Mouse (Mus musculus) adrenal gland, adult 8-10 months (tissue): ENCODE measurements around the gene Gm17428. TPM values are rescaled to one million over a fixed set of nuclear protein-coding genes. Genes with fewer than 3 reads are reported as not detected.
"Not testable (repeated sequence)": the region's sequence is repeated elsewhere in the genome, so short reads cannot be mapped to it uniquely, and the experiment has no call there.

Experiments
- DNase-seq: peaks from one replicate; pipeline ENCODE4 v3.0.0; 2022
- total RNA-seq, 4 experiments: library from RNA; stranded (reverse); gene quantifications; 2 replicates each; pipeline ENCODE4 v1.2.4; 2022

Gm17428 gene
- total RNA-seq, 4 experiments from 2014 or later: not detected

DNA sequence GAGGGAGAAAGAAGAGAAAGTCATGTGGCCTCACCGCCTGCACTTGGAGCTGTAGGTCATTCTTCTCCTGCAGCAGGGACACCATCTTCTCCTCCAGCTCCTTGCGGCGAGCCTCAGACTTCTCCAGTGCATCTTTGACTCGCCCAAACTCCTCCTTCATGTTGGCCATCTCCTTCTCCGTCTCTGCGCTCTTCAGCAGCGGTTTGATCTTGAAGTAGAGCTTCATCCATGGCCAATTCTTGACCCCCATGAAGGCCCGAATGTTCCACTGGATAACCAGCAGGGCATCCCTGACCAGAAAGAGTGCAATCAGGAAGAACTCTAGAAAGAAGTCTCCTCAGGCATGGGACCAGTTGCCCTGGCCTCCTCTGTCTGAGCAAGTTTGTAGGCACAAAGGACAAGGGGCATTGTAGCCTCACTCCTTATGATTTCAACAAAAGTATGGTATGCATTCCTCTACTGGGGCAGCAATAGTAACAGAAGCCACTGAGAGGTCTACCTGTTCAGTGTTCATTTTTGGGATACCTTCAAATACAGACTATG is 23.0 kb upstream of the Gm17428 start:
- DNase-seq: no peak

DNA sequence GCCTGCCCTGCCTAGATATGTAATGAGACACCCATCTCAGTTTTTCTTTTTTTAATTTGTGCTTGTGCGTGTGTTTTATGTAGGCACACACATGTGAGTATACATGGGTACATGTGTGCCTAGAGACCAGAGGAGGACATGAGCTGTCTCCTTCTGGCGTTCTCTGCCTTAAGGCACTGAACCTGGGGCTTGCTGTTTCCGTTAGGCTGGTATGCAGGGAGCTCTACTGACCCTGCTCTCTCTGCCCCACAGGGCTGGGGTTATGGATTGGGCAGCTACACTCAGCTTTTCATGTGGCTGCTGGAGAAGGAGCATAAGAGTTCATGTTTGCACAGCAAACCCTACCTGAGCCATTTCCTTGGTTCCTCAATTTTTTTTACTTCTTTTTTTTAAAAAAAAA is 22.3 kb upstream of the Gm17428 start:
- DNase-seq: no peak

DNA sequence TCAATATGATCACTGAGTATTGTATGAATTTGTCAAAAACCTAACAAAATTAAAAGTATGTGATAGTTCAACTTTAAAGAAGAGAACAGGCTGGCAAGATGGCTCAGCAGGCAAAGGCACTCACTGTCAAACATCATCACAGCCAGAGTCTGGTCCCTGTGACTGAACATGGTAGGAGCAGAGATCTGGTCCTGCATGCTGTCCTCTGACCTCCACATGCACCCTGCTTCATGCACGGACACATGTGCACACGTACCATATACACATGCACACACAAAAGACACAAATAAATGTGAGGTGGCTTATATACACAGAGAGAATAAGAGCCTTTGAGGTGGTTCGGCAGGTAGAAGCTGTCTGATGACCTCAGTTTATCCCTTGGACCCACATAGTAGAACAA is 21.3 kb upstream of the Gm17428 start:
- DNase-seq: no peak

DNA sequence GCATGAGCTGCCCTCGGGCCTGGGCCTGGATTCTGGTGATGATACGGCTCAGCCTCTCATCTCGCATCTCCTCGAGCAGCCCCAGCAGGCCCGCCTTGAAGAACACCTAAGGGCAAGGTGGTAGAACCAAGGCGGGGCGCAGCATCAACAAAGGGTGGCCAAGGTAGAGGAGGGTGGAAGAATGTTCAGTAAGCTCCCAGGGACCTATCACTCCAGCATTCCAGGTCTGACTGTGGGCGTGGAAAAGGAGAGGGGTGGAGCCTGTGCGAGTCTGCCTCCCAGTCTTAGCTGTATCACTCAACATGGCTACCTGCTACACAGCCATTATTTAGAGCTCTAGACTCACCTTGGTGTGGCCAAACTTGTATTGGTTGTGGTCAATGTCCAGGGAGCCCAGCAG is 20.2 kb upstream of the Gm17428 start:
- no peak for DNase-seq

DNA sequence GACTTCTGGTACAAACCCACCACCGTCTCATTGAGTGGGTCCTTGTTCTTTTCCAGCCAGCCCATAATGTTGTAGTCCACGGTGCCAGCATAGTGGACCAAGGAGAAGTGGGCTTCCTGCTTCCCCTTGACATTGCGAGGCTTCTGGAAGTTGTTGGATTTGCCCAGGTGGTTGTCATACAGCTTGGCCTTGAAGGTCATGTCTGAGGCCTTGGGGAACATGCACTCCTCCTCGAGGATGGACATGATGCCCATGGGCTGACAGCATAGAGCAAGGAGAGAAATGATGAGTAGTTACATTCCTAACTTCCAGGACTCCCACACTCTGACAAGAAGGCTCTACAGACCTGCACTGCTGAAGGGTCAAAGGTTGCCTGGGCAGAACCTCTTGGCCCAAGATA is 18.2 kb upstream of the Gm17428 start:
- no peak for DNase-seq

DNA sequence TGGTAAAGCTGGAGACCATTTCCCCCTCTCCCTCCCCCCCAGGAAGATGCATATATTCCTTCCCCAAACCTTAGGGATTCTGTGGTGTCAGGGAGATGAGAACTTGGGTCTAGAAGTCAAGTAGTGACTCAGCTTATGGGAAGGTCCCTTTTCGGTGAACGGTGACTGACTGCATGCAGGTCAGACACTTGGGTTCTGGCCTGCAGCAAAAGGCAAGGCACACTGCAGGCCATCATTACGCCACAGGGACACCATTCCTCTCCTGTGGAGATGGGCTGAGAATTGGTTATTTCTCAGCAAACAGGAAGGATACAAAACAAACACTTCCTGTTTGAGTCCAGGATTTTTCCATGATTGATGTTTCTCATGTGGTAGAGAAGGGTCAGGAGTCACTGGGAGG is 17.5 kb upstream of the Gm17428 start:
- DNase-seq: no peak

DNA sequence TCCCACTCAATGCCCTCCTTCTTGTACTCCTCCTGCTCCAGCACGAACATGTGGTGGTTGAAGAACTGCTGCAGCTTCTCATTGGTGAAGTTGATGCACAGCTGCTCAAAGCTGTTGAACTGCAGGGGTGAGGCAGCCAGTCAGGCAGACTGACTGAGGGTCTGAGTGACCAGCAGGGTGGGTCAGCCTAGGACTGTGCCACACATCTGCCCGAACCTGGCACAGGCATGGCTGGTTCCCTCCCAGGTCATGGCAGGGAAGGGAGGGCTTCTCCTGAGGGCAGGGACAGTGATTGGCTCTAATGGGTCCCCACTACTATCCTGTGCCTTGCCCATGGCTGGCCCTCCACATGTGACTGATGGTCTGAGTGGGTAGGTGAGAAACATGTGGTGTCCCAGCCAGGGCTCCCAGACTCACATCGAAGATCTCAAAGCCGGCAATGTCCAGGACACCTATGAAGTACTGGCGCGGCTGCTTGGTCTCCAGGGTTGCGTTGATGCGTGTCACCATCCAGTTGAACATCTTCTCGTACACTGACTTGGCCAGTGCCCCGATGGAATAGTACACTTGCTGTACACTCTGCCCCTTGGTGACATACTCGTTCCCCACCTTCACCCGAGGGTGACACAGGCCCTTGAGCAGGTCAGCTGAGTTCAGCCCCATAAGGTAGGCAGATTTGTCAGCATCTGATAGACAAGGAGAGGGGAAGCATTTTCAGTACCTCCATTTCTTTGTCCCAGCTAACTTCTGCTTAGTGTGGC is 16.7 kb upstream of the Gm17428 start:
- not testable (repeated sequence) for DNase-seq

DNA sequence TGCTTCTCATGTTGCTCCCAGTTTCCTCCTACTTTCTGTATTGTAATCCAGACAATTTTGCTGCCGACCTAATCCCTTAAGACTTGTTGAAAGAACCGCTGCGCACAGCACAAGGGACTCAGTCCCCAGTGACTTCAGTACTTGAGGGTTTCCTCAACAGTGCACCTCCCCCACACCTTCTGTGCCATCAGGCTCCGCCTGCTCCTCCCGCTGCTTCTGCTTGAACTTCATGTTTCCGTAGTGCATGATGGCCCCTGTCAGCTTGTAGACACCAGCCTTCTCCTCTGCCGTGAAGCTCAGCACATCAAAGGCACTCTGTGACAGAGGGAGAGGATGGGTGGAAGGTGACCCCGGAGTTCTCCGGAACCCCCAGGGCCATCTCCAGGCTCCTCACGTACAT is 16.0 kb upstream of the Gm17428 start:
- DNase-seq: no peak

DNA sequence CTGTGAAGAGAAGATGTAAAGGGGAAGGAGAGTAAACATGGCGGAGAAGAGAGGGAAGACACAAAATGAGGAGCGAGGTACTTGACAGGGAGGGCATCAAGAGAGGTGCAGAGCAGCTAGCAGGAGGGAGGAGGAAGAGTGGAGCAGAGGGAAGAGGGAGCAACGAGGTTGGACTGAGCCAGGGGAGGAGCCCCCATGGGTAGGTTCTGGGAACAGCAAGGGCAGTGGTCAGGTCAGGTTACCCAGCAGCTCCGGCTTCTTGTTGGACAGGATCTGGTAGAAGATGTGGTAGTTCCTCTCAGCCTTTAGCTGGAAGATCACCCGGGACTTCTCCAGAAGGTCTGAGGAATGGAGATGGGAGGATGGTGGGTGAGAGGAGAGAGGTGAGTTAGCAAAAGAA is 15.2 kb upstream of the Gm17428 start:
- DNase-seq: no peak

DNA sequence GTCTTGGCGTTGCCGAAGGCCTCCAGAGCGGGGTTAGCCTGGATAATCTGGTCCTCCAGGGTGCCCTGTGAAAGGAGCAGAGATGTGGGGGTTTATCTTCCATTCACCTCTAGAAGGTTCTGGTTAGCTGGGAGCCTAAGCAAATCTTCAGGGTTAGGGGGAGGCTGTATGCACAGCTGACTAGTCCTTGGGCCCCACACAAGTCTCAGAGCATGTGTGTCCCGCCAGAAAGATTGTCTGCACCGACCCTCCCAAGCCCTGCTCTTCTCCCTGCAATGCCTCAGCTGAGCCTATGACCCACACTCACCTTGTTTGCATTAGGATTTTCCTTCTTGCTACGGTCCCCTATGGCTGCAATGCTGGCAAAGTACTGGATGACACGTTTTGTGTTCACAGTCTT is 14.0 kb upstream of the Gm17428 start:
- DNase-seq: no peak

DNA sequence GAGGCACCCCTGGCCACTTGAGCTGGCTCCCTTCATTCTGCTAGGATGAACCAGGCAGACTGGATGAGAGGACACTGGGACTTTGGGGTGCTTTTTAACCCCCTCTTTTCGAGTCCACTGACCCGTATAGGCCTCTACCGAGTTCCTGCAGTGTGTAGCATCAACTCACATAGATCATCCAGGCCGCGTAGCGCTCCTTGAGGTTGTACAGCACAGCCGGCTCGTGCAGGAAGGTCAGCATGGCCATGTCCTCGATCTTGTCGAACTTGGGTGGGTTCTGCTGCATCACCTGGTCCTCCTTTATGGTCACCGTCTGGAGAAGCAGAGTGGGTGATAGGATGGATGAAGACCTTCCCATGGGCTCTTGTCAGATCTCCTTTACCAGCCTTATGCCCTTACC is 13.0 kb upstream of the Gm17428 start:
- DNase-seq: no peak

DNA sequence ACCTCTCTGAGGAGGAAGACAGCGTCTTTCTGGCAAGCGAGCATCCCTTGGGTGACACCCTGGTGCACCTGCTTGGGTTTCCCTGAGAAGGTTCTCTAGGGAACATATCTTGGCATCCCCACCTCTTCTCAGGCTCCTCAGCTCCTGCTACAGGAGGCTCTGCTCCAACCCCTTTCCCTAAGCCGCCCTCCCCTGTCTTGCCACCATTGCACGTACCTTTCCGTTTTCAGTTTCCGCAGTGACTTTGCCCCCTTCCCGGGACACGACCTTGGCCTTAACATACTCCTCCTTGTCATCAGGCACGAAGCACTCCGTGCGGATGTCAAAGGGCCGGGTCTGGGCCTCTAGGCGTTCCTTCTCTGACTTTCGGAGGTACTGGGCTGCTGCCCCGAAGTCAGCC is 11.7 kb upstream of the Gm17428 start:
- no peak for DNase-seq

DNA sequence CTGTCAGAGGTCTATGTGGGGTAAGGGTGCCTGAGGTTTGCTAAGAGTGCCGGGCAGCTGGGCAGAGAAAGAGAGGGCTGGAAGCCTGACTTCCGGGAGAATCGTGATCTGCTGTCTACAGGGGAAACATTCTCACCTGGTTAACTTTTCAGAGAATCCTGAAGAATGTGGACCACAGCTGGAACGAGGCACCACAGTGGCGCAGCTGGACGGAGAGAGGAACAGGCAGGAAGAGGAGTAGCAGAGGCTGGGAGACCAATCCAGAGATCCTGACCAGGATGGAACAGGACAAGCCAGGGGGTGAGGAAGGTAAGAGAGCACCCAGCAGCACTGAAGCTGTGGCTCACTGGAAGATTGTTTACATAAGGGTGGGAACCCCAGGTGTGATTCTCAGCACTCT is 11.1 kb upstream of the Gm17428 start:
- DNase-seq: no peak

DNA sequence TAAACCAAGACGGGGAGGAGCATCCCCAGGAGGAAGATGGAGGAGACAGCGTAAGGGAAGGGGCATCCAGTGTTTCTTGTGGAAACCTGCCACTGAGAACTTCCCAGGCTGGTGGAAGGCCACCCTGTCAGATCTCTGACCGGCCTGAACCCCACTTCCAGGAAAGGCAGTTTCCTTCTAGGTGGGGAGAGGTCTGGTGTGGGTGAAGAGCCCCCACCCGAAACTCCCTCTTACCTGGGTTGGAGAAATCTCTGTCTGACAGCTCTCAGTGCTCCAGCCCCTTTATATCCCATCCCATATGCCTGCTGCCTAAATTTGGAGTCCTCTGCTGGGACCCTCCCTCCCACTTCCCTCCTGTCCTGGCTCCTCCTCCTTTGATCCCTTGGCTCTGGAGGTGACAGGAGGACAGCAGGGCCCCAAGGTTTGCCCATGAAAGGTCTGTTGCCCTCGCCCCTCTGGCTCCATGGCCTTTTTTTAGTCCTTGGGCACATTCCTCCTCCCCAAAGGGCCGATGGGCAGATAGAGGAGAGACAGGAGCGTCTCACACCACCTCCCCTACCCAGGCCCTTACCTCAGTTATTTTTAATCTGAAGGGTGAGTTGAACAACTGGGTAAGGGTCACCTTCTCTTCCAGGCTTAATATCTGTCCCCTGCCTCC is 10.3 kb upstream of the Gm17428 start, which contains the start of gene Myh6:
Gene Myh6, minus strand, starts transcription at position 608 of the 658 bp plus-strand sequence.
- DNase-seq: no peak

DNA sequence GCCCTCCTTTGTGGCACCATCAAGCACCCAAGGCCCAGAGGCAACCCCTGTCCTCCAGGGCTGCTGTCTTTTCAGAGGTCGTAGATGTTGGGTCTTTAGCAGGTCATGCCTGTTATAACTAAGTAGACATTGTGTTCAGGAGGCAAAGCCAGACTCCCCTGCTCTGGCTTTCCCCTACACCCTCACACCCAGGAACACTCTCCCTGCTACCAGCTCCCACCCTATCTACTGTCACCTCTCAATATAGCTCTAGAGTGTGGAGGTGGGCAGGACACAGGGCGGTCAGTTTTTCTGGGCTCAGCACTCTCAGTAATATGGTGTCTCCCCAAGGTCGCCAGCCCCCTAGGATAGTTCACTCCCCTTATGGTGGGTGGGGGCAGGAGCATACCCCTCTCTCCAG is 8.9 kb upstream of the Gm17428 start:
- no peak for DNase-seq

DNA sequence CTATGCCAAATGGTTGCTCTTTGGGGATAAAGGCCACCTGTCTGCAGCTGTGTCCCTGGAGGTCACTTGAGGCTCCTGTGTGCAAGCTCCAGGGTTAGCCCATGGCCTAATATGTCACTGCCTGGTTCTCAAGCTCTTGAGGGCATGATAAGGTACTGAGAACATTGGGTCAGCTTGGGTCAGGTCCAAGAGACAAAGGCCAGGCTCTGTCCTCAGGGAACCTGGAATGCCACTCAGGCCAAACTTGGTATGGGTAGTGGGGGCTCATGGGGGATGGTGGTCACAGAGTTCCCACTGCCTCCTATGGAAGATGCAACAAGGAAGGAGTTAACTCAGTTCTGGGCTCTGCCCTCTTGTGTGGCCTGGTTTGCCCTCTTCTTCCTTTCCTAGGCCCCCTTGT is 8.4 kb upstream of the Gm17428 start:
- DNase-seq: no peak

DNA sequence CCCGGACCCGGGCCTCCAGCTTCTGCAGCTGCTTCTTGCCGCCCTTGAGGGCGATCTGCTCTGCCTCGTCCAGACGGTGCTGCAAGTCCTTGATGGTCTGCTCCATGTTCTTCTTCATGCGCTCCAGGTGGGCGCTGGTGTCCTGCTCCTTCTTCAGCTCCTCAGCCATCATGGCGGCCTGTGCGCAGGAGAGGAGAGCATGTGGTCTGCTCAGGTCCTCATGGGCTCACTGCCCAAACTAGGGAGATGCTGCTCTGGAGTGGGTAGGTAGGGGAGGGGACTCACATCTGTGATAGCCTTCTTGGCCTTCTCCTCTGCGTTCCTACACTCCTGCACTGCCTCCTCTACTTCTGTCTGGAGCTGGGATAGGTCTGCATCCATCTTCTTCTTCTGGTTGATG is 3.9 kb upstream of the Gm17428 start:
- DNase-seq: not testable (repeated sequence)

DNA sequence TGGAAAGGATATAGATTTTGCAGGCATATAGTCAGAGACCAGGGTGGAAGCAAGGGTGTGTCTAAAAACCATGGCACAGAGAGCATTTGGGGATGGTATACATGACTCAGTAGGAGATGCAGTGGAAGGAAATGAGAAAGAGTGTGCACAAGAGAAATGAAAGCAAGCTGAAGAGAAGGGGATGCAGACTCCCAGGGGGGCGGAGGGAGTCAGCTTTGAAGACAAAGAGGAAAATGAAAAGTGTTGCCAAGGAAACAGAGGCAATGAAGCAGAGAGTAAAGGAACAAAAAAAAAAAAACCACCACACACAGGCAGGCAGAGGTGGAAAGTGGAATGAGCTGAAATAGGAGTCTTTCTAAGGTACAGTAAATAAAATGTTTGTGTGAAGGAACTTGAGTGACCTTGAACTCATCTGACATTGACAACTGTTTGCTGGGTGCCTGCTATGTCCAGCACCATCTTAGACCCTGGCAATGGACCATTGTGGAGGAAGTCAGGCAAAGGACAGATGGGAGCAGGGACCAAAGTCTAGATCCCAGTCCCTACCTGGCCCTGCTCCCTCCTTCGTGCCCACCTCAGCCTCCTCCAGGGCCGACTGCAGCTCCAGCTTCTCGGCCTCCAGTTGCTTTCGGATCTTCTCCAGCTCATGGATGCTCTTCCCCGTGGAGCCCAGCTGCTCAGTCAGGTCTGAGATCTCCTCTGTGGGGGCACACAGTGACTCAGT is 2.5 kb upstream of the Gm17428 start:
- DNase-seq: no peak

DNA sequence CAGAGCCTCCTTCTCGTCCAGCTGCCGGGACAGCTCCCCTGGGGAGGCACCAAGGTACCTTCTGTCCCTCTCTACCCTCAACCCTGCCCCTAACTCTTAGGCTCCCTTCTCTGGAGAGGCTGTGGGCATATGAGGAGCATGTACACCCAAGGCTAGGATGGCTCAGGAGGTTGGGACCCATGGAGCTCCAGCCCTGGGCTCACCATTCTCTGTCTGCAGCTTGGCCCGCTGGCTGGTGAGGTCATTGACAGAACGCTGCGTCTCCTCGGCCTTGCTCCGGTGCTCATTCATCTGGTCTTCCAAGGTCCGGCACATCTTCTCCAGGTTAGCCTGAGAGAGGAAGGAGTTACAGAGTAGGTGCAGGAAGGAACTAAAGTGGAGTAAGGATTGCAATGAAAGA is 1.9 kb downstream of the Gm17428 start:
- DNase-seq: no peak

DNA sequence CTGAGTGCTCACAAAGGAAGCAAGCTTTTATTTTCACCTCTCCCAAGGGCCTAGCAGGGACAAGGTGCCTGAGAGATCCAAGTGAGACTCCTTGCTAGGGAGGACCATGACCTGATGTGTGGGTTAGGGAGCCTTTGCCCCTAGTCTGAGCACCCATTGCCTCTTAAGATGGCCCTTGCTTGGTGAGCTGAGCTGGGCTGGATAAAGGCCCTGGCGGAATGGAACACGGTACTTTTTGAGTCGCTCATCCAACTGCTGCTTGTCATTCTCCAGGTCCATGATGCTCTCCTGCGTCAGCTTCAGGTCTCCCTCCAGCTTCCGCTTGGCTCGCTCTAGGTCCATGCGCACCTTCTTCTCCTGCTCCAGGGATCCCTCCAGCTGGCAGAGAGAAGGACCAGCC is 5.2 kb downstream of the Gm17428 start:
- no peak for DNase-seq

DNA sequence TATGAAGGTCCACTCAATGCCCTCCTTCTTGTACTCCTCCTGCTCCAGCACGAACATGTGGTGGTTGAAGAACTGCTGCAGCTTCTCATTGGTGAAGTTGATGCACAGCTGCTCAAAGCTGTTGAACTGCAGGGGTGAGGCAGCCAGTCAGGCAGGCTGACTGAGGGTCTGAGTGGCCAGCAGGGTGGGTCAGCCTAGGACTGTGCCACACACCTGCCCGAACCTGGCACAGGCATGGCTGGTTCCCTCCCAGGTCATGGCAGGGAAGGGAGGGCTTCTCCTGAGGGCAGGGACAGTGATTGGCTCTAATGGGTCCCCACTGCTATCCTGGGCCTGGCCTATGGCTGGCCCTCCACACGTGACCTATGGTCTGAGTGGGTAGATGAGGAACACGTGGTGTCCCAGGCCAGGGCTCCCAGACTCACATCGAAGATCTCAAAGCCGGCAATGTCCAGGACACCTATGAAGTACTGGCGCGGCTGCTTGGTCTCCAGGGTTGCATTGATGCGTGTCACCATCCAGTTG is 11.7 kb downstream of the Gm17428 start:
- DNase-seq: not testable (repeated sequence)

DNA sequence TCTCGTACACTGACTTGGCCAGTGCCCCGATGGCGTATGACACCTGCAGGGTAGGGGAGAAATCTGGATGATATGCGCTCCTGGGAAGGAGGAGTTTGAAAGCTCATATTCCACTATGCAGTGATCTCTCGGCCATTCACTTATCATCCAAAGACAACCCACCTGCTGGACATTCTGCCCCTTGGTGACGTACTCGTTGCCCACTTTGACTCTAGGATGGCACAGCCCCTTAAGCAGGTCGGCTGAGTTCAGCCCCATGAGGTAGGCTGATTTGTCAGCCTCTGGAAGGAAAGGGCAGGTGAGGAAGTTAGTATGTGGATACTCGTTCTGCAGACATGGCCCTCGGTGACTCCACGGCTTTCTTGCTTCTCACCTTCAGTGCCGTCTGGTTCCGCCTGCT is 12.1 kb downstream of the Gm17428 start:
- DNase-seq: no peak

DNA sequence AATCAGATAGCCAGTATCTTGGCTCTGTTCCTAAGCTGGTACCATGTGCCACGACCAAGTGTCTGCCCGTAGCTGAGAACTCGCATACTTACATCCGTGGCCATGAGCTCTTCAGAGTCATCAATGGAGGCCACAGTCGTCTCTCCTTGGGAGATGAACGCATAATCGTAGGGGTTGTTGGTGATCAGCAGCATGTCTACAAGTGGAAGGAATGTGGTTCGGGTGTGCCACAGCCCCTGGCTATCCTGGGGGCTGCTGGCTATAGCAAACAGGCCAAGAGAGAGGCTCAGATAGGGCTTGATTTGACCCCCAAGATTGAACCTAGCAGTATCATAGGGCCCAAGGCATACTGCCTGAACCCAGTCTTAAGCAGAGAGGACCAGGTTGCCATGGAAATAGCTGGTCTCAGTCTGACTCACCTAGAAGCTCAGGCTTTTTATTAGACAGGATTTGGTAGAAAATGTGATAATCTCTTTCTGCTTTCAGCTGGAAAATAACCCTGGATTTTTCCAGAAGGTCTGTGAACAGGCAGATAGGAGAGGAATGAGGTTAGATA is 13.2 kb downstream of the Gm17428 start:
- DNase-seq: no peak
